Mouse (Mus musculus): ENCODE data around the gene Elovl4. TPM values are rescaled to one million over a fixed set of nuclear protein-coding genes. Genes with fewer than 3 reads are reported as not detected.

Elovl4 gene
- polyA plus RNA-seq, 1 experiment from 2014 or later, result 21.6 TPM

GRCm38 (mm10) chr9:83819188-83819587 lies 13.1 kb upstream of the Elovl4 start:
- H3K9ac ChIP-seq (ENCODE audit: low read length), result no peak overlapping the region
- no peaks in the 10 kb centered on the region for H3K4me1 ChIP-seq (ENCODE audit: control insufficient read depth, insufficient read depth, low read length)
- no peaks in the 10 kb centered on the region for H3K27me3 ChIP-seq (ENCODE audit: control insufficient read depth, insufficient read depth, low read length)
- H3K36me3 ChIP-seq (ENCODE audit: control insufficient read depth, insufficient read depth, low read length), result no peaks in the 10 kb centered on the region
- no peaks in the 10 kb centered on the region for H3K9me3 ChIP-seq (replicated peaks; ENCODE audit: control insufficient read depth, low read length)
- no peak overlapping the region for H3K27ac ChIP-seq (ENCODE audit: low read length)
- 80% methylated on average over 7 of the region's 7 CpGs for WGBS
- no peak for ATAC-seq (ENCODE audit: insufficient read depth, low FRiP score)
- H3K4me2 ChIP-seq (ENCODE audit: low read depth, low read length), result no peak overlapping the region
- H3K4me3 ChIP-seq (replicated peaks; ENCODE audit: low read length), result no peak overlapping the region

- 0 out of 2 replicates have a peak, but pooled peaks cover 5% of the 10 kb centered on the region for H3K4me1 ChIP-seq (ENCODE audit: control insufficient read depth, insufficient read depth, low read length)
- no peak for ATAC-seq (ENCODE audit: insufficient read depth, low FRiP score)
- peaks cover 22% of the 10 kb centered on the region for H3K27me3 ChIP-seq (ENCODE audit: control insufficient read depth, insufficient read depth, low read length)
- H3K36me3 ChIP-seq (ENCODE audit: control insufficient read depth, insufficient read depth, low read length), result no peaks in the 10 kb centered on the region
- H3K9ac ChIP-seq (ENCODE audit: low read length), result no peak overlapping the region
- H3K4me2 ChIP-seq (ENCODE audit: low read depth, low read length), result no peak overlapping the region
- H3K9me3 ChIP-seq (replicated peaks; ENCODE audit: control insufficient read depth, low read length), result no peaks in the 10 kb centered on the region
- no peak overlapping the region for H3K27ac ChIP-seq (ENCODE audit: low read length)
- WGBS, result 3% methylated on average over 2 of the region's 2 CpGs
- H3K4me3 ChIP-seq (replicated peaks; ENCODE audit: low read length), result no peak overlapping the region
Observed at GRCm38 (mm10) chr9:83807562-83807961, 1.5 kb upstream of the Elovl4 start.

DNA sequence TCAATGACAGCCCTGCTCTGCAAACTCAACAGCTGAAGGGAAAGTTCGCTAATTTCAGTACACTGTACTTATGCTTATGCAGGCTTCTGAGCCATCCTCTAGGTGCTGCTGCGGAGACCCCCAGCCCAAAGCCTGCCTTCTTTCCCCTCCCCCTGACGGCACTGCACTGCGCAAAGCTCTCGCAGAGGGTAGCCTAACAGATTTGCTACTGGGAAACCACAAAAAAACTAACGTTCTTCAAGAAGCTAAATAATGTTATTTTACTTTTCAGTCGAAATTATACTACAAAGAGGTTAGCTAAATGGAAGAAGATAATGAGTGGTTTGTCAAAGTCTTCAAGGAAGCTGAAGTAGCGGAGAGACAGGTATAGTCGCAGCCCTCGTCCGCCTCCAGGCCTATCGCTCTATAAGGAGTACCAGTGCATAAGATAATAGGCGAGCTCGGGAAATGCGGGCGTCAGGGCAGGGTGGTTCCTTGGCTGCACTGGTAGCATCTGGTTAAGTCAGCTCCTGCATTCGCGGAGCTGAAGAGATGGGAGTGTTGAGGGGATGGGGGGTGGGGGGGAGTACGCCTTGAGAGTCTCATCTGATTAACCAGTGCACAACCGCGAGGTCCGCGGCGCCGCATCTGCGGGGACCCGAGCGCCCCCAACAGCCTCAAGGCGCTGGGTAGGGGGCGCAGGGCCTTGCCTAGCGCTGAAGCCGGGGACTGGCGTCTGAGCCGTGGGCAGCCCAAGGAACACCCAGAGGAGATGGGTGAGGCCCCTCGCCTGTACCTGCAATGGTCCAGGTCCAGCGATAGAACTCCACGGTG lies 707 bp downstream of the Elovl4 start:
- Histone ChIP-seq H3K27me3 (ENCODE audit: control insufficient read depth, insufficient read depth, low read length) (peaks cover 22% of the 10 kb centered on the region), H3K4me3 (replicated peaks; ENCODE audit: low read length) (peak overlapping the region; percentile 72), H3K4me2 (ENCODE audit: low read depth, low read length) (peak overlapping the region; percentile 98), H3K9me3 (replicated peaks; ENCODE audit: control insufficient read depth, low read length) (no peaks in the 10 kb centered on the region), H3K27ac (ENCODE audit: low read length) (no peak overlapping the region), H3K4me1 (ENCODE audit: control insufficient read depth, insufficient read depth, low read length) (0 out of 2 replicates have a peak, but pooled peaks cover 5% of the 10 kb centered on the region), H3K36me3 (ENCODE audit: control insufficient read depth, insufficient read depth, low read length) (no peaks in the 10 kb centered on the region), H3K9ac (ENCODE audit: low read length) (peak overlapping the region; percentile 74)
- under 1% methylated on average over 37 of the region's 37 CpGs for WGBS
- ATAC-seq (ENCODE audit: insufficient read depth, low FRiP score), result peak; percentile 56; the same call in 1 of the 2 replicates

- WGBS, result 50% methylated on average over 13 of the region's 13 CpGs
- ATAC-seq (ENCODE audit: insufficient read depth, low FRiP score), result no peak
- no peak overlapping the region for H3K27ac ChIP-seq (ENCODE audit: low read length)
- H3K4me3 ChIP-seq (replicated peaks; ENCODE audit: low read length), result no peak overlapping the region
- H3K36me3 ChIP-seq (ENCODE audit: control insufficient read depth, insufficient read depth, low read length), result no peaks in the 10 kb centered on the region
- no peaks in the 10 kb centered on the region for H3K9me3 ChIP-seq (replicated peaks; ENCODE audit: control insufficient read depth, low read length)
- H3K9ac ChIP-seq (ENCODE audit: low read length), result no peak overlapping the region
- peaks cover 22% of the 10 kb centered on the region for H3K27me3 ChIP-seq (ENCODE audit: control insufficient read depth, insufficient read depth, low read length)
- H3K4me2 ChIP-seq (ENCODE audit: low read depth, low read length), result no peak overlapping the region
- H3K4me1 ChIP-seq (ENCODE audit: control insufficient read depth, insufficient read depth, low read length), result 0 out of 2 replicates have a peak, but pooled peaks cover 5% of the 10 kb centered on the region
Observed at GRCm38 (mm10) chr9:83804341-83804740, 1.7 kb downstream of the Elovl4 start.

DNA sequence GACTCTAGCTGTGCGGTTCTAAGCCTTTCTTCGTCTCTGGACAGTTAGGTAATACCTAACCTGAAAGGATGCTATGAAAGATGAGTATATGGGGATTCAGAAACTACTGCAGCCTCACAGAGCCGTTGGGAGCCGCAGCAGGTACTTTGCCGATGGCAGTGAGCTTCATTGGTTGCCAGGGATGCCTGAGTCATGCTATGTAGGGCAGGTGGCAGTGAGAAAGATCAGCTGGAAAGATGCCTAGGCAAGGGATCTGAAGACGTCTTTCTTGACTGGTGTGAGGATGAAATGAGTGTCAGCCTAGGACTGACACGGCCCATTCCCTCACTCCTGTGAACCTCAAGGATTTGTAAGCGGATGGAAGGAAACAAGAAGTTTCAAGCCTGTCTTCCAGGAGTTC lies 8.2 kb downstream of the Elovl4 start:
- no peak for ATAC-seq (ENCODE audit: insufficient read depth, low FRiP score)
- Histone ChIP-seq H3K27me3 (ENCODE audit: control insufficient read depth, insufficient read depth, low read length) (no peaks in the 10 kb centered on the region), H3K9me3 (replicated peaks; ENCODE audit: control insufficient read depth, low read length) (no peaks in the 10 kb centered on the region), H3K4me1 (ENCODE audit: control insufficient read depth, insufficient read depth, low read length) (no peaks in the 10 kb centered on the region), H3K4me2 (ENCODE audit: low read depth, low read length) (no peak overlapping the region), H3K9ac (ENCODE audit: low read length) (no peak overlapping the region), H3K36me3 (ENCODE audit: control insufficient read depth, insufficient read depth, low read length) (no peaks in the 10 kb centered on the region), H3K4me3 (replicated peaks; ENCODE audit: low read length) (no peak overlapping the region), H3K27ac (ENCODE audit: low read length) (no peak overlapping the region)
- 85% methylated on average over 8 of the region's 8 CpGs for WGBS

GRCm38 (mm10) chr9:83796875-83797274 lies 9.2 kb downstream of the Elovl4 start:
- WGBS, result 90% methylated on average over 7 of the region's 7 CpGs
- H3K4me2 ChIP-seq (ENCODE audit: low read depth, low read length), result no peak overlapping the region
- no peak overlapping the region for H3K9ac ChIP-seq (ENCODE audit: low read length)
- H3K27ac ChIP-seq (ENCODE audit: low read length), result no peak overlapping the region
- ATAC-seq (ENCODE audit: insufficient read depth, low FRiP score), result no peak
- no peaks in the 10 kb centered on the region for H3K36me3 ChIP-seq (ENCODE audit: control insufficient read depth, insufficient read depth, low read length)
- H3K4me1 ChIP-seq (ENCODE audit: control insufficient read depth, insufficient read depth, low read length), result no peaks in the 10 kb centered on the region
- H3K27me3 ChIP-seq (ENCODE audit: control insufficient read depth, insufficient read depth, low read length), result no peaks in the 10 kb centered on the region
- H3K4me3 ChIP-seq (replicated peaks; ENCODE audit: low read length), result no peak overlapping the region
- no peaks in the 10 kb centered on the region for H3K9me3 ChIP-seq (replicated peaks; ENCODE audit: control insufficient read depth, low read length)

- Histone ChIP-seq H3K36me3 (ENCODE audit: control insufficient read depth, insufficient read depth, low read length) (no peaks in the 10 kb centered on the region), H3K27ac (ENCODE audit: low read length) (no peak overlapping the region), H3K9ac (ENCODE audit: low read length) (no peak overlapping the region), H3K4me1 (ENCODE audit: control insufficient read depth, insufficient read depth, low read length) (no peaks in the 10 kb centered on the region), H3K27me3 (ENCODE audit: control insufficient read depth, insufficient read depth, low read length) (no peaks in the 10 kb centered on the region), H3K4me2 (ENCODE audit: low read depth, low read length) (no peak overlapping the region), H3K4me3 (replicated peaks; ENCODE audit: low read length) (no peak overlapping the region), H3K9me3 (replicated peaks; ENCODE audit: control insufficient read depth, low read length) (no peaks in the 10 kb centered on the region)
- no peak for ATAC-seq (ENCODE audit: insufficient read depth, low FRiP score)
- 93% methylated on average over 6 of the region's 6 CpGs for WGBS
Observed at GRCm38 (mm10) chr9:83789326-83789725, 16.8 kb downstream of the Elovl4 start.

GRCm38 (mm10) chr9:83785501-83785900 lies 20.6 kb downstream of the Elovl4 start:
- Histone ChIP-seq H3K4me3 (replicated peaks; ENCODE audit: low read length) (no peak overlapping the region), H3K9me3 (replicated peaks; ENCODE audit: control insufficient read depth, low read length) (no peaks in the 10 kb centered on the region), H3K9ac (ENCODE audit: low read length) (no peak overlapping the region), H3K4me2 (ENCODE audit: low read depth, low read length) (no peak overlapping the region), H3K4me1 (ENCODE audit: control insufficient read depth, insufficient read depth, low read length) (no peaks in the 10 kb centered on the region), H3K36me3 (ENCODE audit: control insufficient read depth, insufficient read depth, low read length) (no peaks in the 10 kb centered on the region), H3K27me3 (ENCODE audit: control insufficient read depth, insufficient read depth, low read length) (no peaks in the 10 kb centered on the region), H3K27ac (ENCODE audit: low read length) (no peak overlapping the region)
- WGBS, result 70% methylated on average over 1 of the region's 1 CpGs
- no peak for ATAC-seq (ENCODE audit: insufficient read depth, low FRiP score)

DNA sequence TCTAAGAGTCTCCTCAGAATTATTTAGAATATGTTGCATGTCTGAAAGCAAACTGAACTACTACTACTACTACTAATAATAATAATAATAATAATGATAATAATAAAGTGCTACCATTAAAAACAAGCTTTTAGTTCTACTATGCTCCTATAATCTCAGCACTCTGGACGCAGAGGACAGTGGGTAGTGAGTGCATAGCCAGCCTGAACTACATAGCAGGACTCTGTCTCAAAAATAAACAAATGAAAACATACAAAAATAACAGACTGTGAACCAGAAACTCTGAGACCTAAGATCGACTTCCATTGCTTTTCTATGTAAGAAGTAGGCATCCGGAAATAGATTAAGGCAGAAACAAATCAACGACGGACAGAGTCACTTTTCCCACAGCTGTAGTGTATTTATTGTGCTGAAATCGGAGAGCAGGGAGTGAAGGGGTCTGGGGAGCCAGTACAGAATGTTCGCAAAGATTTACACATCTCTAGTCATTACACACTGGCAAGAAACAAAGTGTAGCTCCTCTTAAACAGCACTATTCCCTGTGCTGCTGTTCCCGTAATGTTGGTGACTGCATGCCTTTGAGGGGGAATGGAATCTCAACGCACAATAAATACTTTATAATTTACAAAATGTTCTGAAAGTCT lies 27.6 kb downstream of the Elovl4 start:
- Histone ChIP-seq H3K9me3 (replicated peaks; ENCODE audit: control insufficient read depth, low read length) (no peaks in the 10 kb centered on the region), H3K4me1 (ENCODE audit: control insufficient read depth, insufficient read depth, low read length) (no peaks in the 10 kb centered on the region), H3K4me3 (replicated peaks; ENCODE audit: low read length) (no peak overlapping the region), H3K4me2 (ENCODE audit: low read depth, low read length) (no peak overlapping the region), H3K27ac (ENCODE audit: low read length) (peak overlapping the region; percentile 14; the same call in 1 of the 2 replicates), H3K9ac (ENCODE audit: low read length) (no peak overlapping the region), H3K27me3 (ENCODE audit: control insufficient read depth, insufficient read depth, low read length) (no peaks in the 10 kb centered on the region), H3K36me3 (ENCODE audit: control insufficient read depth, insufficient read depth, low read length) (no peaks in the 10 kb centered on the region)
- no peak for ATAC-seq (ENCODE audit: insufficient read depth, low FRiP score)
- 64% methylated on average over 9 of the region's 9 CpGs for WGBS
